Mouse (Mus musculus): ENCODE measurements around the gene Lrch3.
A peak's percentile ranks its signal among the peaks of the same experiment; 100 is the strongest.

Gene Lrch3

GRCm38 (mm10) chr16:32984631-32985030 is 70.7 kb downstream of the Lrch3 start:
- no peak for DNase-seq (ENCODE audit: low read depth, low spot score)

- DNase-seq (ENCODE audit: low read depth, low spot score) = peak; percentile 13
Observed at GRCm38 (mm10) chr16:32992158-32992557, 78.3 kb downstream of the Lrch3 start.

- no peak for DNase-seq (ENCODE audit: low read depth, low spot score)
Observed at GRCm38 (mm10) chr16:33005216-33005615, 91.3 kb downstream of the Lrch3 start.

GRCm38 (mm10) chr16:33006888-33007287 is 93.0 kb downstream of the Lrch3 start:
- DNase-seq (ENCODE audit: low read depth, low spot score) = no peak

- DNase-seq (ENCODE audit: low read depth, low spot score) = no peak
Observed at GRCm38 (mm10) chr16:33007436-33007835, 93.5 kb downstream of the Lrch3 start.

GRCm38 (mm10) chr16:33010166-33010565 is 96.3 kb downstream of the Lrch3 start:
- DNase-seq (ENCODE audit: low read depth, low spot score) = no peak

- no peak for DNase-seq (ENCODE audit: low read depth, low spot score)
Observed at GRCm38 (mm10) chr16:33013801-33014200, 99.9 kb downstream of the Lrch3 start.

GRCm38 (mm10) chr16:33014921-33015320 is 101.0 kb downstream of the Lrch3 start:
- no peak for DNase-seq (ENCODE audit: low read depth, low spot score)

- DNase-seq (ENCODE audit: low read depth, low spot score) = no peak
Observed at GRCm38 (mm10) chr16:33015396-33015907, 101.6 kb downstream of the Lrch3 start.

- no peak for DNase-seq (ENCODE audit: low read depth, low spot score)
Observed at GRCm38 (mm10) chr16:33015986-33016385, 102.1 kb downstream of the Lrch3 start.

GRCm38 (mm10) chr16:33017677-33018349 is 103.9 kb downstream of the Lrch3 start:
- no peak for DNase-seq (ENCODE audit: low read depth, low spot score)

- no peak for DNase-seq (ENCODE audit: low read depth, low spot score)
Observed at GRCm38 (mm10) chr16:33019117-33019770, 105.3 kb downstream of the Lrch3 start.

GRCm38 (mm10) chr16:33021381-33021780 is 107.5 kb downstream of the Lrch3 start:
- peak; percentile 26 for DNase-seq (ENCODE audit: low read depth, low spot score)

GRCm38 (mm10) chr16:33023750-33024149 is 109.8 kb downstream of the Lrch3 start:
- peak; percentile 92 for DNase-seq (ENCODE audit: low read depth, low spot score)

GRCm38 (mm10) chr16:33024456-33025104 is 110.7 kb downstream of the Lrch3 start:
- no peak for DNase-seq (ENCODE audit: low read depth, low spot score)

- no peak for DNase-seq (ENCODE audit: low read depth, low spot score)
Observed at GRCm38 (mm10) chr16:33026357-33026756, 112.5 kb downstream of the Lrch3 start.

- no peak for DNase-seq (ENCODE audit: low read depth, low spot score)
Observed at GRCm38 (mm10) chr16:33036006-33036405, 122.1 kb downstream of the Lrch3 start.

- no peak for DNase-seq (ENCODE audit: low read depth, low spot score)
Observed at GRCm38 (mm10) chr16:33042682-33043081, 128.8 kb downstream of the Lrch3 start.

- no peak for DNase-seq (ENCODE audit: low read depth, low spot score)
Observed at GRCm38 (mm10) chr16:33043268-33043667, 129.4 kb downstream of the Lrch3 start.

- DNase-seq (ENCODE audit: low read depth, low spot score) = no peak
Observed at GRCm38 (mm10) chr16:33048004-33048403, 134.1 kb downstream of the Lrch3 start.

GRCm38 (mm10) chr16:33048686-33049085 is 134.8 kb downstream of the Lrch3 start:
- DNase-seq (ENCODE audit: low read depth, low spot score) = no peak

GRCm38 (mm10) chr16:33049809-33050208 is 135.9 kb downstream of the Lrch3 start:
- no peak for DNase-seq (ENCODE audit: low read depth, low spot score)

- no peak for DNase-seq (ENCODE audit: low read depth, low spot score)
Observed at GRCm38 (mm10) chr16:33053141-33053540, 139.2 kb downstream of the Lrch3 start.
